Mouse (Mus musculus) adrenal gland, adult 8-10 months (tissue): Measurements from ENCODE around the gene Pxk. TPM values are rescaled to one million over a fixed set of nuclear protein-coding genes. Genes with fewer than 3 reads are reported as not detected.
"Not testable (repeated sequence)": the region's sequence is repeated elsewhere in the genome, so short reads cannot be mapped to it uniquely, and the experiment has no call there.

Source experiments
- DNase-seq: peaks from one replicate; pipeline ENCODE4 v3.0.0; 2022
- total RNA-seq, 4 experiments: library from RNA; stranded (reverse); gene quantifications; 2 replicates each; pipeline ENCODE4 v1.2.4; 2022

Pxk gene
- total RNA-seq, 4 experiments from 2014 or later = 62.3 to 72.3 (median 68.1) TPM

- no peak for DNase-seq
Measured at GRCm38 (mm10) chr14:8148842-8149241, 50.8 kb downstream of the Pxk start.

- no peak for DNase-seq
Measured at GRCm38 (mm10) chr14:8151757-8152156, 53.7 kb downstream of the Pxk start.

- no peak for DNase-seq
Measured at GRCm38 (mm10) chr14:8154072-8154471, 56.1 kb downstream of the Pxk start.

GRCm38 (mm10) chr14:8156947-8157346, 58.9 kb downstream of the Pxk start:
- no peak for DNase-seq

- DNase-seq = peak; percentile 25
Measured at GRCm38 (mm10) chr14:8158721-8159120, 60.7 kb downstream of the Pxk start.

GRCm38 (mm10) chr14:8159141-8159540, 61.1 kb downstream of the Pxk start:
- DNase-seq = peak; percentile 29

GRCm38 (mm10) chr14:8161777-8162176, 63.8 kb downstream of the Pxk start:
- DNase-seq = no peak

- DNase-seq = no peak
Measured at GRCm38 (mm10) chr14:8164463-8164862, 66.5 kb downstream of the Pxk start.

GRCm38 (mm10) chr14:8172507-8173410, 74.7 kb downstream of the Pxk start, which contains the start of gene Pdhb:
TSS of gene Pdhb (minus strand) at chr14:8173025.
- peak; percentile 99 for DNase-seq

- not testable (repeated sequence) for DNase-seq
Measured at GRCm38 (mm10) chr14:8173542-8174250, 75.7 kb downstream of the Pxk start.

- no peak for DNase-seq
Measured at GRCm38 (mm10) chr14:8174634-8175033, 76.6 kb downstream of the Pxk start.

- no peak for DNase-seq
Measured at GRCm38 (mm10) chr14:8176251-8176650, 78.2 kb downstream of the Pxk start.

GRCm38 (mm10) chr14:8180371-8181035, 82.5 kb downstream of the Pxk start:
- DNase-seq = no peak

- DNase-seq = no peak
Measured at GRCm38 (mm10) chr14:8183330-8183729, 85.3 kb downstream of the Pxk start.

- DNase-seq = peak; percentile 44
Measured at GRCm38 (mm10) chr14:8186278-8187045, 88.5 kb downstream of the Pxk start.

- no peak for DNase-seq
Measured at GRCm38 (mm10) chr14:8190556-8190955, 92.5 kb downstream of the Pxk start.

GRCm38 (mm10) chr14:8191331-8191965, 93.4 kb downstream of the Pxk start:
- no peak for DNase-seq

GRCm38 (mm10) chr14:8192727-8193126, 94.7 kb downstream of the Pxk start:
- DNase-seq = no peak

GRCm38 (mm10) chr14:8200769-8201168, 102.8 kb downstream of the Pxk start:
- DNase-seq = no peak

GRCm38 (mm10) chr14:8201715-8202114, 103.7 kb downstream of the Pxk start:
- no peak for DNase-seq

GRCm38 (mm10) chr14:8206179-8206910, 108.3 kb downstream of the Pxk start:
- DNase-seq = no peak
